Mouse (Mus musculus) heart, adult 9 months (tissue): Measurements from ENCODE around the gene Zbtb7a.

Experiments used
- DNase-seq, 2 experiments: peaks; one replicate each; pipeline ENCODE4 v3.0.0; 2022; ENCODE audit warnings: low spot score in 2 of 2

Zbtb7a gene

GRCm38 (mm10) chr10:81134966-81135681, at the start of gene Zbtb7a:
TSS of gene Zbtb7a (plus strand) at chr10:81135220.
- peak in 1 of 2 experiments; percentile 45 for DNase-seq

DNA sequence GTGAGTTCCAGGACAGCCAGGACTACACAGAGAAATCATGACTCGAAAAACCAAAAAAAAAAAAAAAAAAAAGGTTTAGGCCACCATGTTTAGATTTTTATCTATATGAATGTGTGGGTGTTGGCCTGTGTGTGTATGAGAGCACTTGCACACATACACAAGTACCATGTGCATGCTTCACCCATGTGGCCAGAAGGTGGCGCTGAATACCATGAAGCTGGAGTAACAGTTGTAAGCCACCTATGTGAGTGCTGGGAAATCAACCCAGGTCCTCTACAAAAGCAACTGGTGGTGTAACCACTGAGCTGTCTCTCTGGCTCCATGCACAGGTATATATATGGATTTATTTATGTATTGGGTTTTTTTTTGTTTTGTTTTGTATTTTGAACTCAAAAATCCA, 48.0 kb upstream of the Zbtb7a start:
- DNase-seq = no peak

DNA sequence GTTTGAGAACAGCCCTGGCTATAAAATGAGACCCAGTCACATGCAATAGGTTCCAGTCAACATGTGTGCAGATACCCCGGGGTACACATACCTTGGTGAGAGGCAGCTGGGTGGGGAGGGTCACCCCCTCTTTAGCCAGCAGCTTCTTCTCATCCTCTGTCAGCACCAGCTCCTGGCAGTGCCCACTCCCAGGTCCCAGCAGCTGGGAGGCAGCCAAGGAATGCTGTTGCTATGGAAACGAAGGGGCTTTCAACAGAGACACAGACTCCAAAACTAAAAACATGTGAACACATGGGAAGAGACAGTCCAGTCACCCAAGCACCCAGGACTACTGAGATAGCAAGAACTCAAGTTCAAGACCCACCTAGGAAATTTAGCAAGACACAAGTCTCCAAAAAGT, 45.8 kb upstream of the Zbtb7a start:
- DNase-seq = no peak

DNA sequence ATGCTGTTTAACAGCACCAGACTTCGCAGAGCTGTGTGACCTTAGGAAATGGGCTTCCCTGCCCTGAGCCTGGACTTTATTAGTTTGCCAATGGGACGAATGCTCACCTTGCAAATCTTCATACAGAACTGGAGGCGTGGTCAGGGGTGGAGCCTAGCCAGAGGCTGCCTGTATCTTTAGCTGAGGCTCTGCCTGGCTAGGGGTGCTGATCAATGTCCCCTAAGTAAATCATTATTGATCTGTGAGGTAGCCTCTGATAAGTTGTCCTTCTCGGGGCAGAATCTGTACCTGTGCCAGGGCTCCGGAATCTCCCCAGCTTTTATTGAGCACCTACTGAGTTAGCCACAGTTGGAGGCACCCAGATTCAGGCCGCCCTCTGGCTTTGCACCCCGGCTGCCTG, 44.4 kb upstream of the Zbtb7a start:
- DNase-seq = no peak

DNA sequence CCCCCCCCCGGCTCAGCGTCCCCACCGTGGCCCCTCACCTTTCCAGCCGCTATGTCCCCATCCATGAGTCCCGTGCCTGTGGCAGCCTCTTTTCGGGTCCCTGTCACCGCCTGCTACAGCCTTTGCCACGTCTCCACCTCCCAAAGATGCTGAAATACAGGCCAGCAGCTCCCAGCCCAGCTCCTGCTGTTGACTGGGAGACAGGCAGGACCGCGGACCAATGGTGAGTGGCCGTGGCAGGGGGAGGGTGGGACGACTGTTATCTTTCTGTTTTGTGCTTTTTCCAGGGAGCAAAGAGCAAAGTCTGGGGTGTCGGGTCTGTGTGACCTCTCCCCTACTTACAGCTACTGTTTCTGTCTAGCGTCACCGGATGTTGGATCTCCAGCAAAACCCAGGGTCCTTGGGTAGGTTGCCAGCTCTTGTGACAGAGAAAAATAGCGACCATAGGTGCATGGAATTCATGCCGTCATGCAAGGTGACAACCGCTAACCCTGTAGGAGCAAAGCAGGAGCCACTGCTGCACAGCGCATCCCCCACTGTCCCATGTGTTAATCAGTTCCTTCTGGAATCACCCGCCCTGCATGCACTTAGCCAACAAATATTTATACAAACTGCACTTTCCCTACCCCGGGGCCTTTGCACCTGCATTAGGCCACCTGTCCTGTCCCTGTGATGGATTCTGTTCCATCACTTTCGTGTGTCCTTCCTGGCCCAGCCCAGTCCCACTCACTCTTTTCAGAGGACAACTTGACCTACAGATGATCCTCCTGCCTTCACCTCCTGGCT, 42.4 kb upstream of the Zbtb7a start:
- peak; percentile 23 to 43 for DNase-seq

DNA sequence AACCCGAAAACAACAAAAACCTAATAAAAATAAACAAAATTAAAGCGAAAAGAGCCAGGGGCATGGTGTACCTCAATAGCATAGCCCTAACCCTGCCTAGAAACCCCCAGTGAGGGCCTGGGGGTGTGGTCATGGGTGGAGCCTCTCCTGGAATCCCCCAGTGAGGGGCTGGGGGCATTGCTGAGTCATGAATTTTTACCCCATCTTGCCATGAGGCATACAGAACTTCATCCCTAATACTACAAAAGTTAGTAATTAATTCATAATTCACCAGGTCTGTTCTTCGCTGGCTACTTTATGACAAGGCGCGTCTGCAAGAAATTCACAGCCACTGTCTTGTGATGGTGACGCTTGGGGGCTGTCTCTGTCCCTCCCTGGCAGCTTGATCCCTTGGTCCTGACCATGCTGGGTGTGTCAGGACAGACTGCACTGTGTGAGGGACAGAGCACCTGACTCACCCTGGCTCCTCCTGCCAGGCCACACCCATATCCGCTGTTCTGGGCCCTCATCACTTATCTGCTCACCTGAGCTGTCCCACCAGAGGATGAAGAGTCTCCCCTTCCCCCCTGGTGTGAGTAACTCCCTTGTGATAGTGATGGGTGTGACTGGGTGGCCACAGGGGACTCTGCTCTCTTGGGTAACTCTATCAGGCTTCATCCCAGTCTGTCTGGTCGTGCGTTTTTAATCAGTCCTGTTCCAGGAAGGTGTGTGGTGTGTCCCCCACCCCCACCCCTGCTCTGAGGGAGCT, 39.9 kb upstream of the Zbtb7a start:
- no peak for DNase-seq

- peak; percentile 96 to 97 for DNase-seq
Observed at GRCm38 (mm10) chr10:81105565-81106112, 29.4 kb upstream of the Zbtb7a start, which contains the start of gene Map2k2. TSS of gene Map2k2 (plus strand) at chr10:81105915.

DNA sequence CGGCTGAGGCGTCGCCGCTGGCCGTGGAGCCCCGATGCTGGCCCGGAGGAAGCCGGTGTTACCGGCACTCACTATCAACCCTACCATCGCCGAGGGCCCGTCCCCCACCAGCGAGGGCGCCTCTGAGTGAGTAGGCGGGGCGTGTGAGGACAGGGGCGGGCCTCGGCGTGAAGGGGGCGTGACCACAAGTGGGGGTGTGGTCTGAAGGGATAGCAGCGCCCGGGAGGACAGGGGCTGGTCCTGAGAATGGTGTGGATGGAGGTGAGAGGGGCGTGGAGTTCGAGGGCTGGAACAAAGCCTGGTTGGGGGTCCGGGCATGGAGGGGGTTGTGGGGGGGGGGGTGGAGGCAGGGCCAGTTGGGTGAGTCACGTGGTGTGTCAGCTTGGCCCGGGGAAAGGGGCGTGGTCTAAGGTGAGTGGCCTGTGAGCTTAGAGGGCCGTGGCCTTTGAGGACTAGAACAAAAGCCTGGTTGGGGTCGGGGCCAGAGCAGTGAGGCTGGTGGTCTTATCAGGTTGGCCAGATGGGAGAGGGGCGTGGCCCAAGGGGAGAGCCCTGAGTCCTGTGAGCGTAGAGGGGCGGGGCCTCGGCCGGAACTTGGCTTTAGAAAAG, 28.8 kb upstream of the Zbtb7a start:
- peak; percentile 80 to 81 for DNase-seq

DNA sequence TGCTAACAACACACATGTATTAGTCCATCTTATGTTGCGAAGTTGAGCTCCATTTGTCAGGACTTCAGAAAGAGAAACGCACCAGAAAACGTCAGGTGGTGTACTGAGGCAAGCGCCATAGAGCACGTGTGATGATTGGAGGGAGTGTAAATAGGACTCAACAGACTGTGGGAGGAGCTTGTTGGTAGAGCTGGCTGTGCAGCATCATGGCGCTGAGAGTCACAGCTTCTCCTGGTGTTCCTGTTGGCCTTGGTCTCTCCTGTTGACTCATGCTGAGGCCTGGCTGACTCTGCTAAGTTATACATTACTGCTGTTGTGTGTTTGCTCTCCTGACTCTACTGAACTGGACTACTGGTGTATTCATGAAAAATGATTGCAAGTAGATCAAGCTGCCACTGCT, 22.1 kb upstream of the Zbtb7a start:
- DNase-seq = no peak

GRCm38 (mm10) chr10:81119625-81120024, 15.4 kb upstream of the Zbtb7a start:
- DNase-seq = no peak

DNA sequence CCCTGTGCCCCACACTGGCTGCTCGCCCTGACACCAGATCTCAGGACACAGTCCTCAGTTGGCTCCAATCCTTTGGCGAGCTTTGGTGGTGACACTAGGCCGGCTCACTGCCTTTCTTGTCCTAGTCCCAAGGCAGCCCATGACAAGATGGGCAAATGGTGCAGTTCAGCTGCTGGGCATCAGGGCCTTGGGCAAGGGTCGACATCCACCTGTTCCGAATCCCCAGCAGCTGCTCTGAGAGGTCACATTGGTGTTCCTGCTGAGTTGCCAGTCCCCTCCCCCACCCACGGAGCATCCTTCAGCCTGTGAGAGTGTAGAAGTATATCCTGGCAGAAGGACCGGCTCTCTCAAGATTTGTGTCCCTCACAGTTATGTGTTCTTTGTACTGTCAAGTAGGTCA, 14.4 kb upstream of the Zbtb7a start:
- no peak for DNase-seq

GRCm38 (mm10) chr10:81122889-81123288, 12.1 kb upstream of the Zbtb7a start:
- no peak for DNase-seq

DNA sequence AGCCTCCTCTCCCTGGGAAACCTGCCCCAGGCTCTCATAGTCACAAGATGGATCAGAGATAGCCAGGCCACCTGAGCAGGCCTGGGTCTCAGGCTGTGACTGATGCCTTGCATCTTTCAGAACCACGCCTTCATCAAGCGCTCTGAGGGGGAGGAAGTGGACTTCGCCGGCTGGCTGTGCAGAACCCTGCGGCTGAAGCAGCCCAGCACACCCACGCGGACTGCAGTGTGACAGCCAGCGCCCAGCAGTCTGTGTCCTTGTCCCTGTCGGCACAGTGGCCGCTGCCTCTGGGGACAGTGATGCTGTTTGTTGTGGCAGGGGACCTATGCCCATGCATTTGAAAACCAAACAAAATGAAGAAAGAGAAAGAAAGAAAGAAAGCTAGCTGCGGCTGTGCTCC, 11.5 kb upstream of the Zbtb7a start:
- DNase-seq = no peak

DNA sequence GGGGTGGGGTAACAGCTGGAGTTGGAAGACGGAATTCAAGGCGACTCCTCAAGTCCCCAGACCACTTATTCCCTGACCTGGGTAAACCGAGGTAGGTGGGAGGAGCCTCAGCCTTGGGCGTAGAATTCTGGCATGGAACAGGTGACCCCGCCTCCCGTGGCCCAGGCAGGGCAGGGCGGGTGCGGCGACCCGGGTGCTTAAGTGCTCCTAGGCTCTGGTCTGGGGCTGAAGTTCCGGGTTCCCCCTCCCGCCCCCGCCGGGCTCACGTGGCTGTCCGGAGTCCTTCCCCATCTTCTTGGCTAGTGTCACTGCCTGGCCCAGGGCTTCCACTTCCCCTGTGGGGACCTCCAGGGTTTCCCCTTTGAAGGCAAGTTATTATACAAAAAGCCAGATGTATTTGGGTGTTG, 836 bp upstream of the Zbtb7a start:
- DNase-seq = peak; percentile 82 to 90

DNA sequence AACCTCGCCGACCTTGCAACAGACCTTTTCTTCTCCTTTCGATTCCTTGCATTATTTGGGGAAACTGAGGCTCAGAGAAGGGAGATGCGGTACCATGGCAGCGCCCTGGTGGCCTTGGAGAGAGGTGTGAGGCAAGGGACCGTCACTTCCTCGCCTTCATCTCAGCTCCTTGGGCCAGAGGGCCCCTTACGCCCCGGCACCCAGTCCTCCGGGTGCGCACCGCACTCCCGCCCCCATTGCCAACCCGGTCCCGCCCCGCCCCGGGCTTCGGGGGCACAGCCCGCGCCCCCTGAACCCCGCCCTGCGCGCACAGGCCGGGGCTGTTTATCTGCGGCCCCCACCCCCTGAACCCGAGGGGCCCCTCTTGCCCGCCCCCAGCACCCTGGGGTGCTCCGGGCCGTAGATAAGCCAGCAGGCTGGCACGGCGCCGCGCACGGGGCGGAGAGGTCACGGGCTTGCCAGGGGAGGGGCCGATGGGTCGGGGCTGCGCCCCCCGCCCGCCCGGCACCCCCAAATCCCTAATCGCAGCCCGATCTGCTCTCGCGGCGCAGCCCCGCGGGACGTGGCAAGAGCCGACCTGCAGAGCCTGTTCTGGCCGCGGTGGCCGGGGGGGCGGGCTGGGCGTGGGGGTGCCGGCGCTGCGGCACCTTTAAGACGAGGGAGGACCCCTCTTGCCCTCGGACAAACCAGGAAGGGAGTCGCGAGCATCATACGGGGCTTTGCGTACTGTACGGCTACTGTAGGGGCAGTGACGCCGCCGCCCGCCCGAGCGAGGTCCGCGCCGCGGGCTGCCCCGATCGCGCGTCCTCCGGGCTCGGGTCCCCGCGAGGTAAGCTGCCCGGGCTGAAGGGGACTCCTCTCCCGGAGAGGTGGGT, 1.0 kb downstream of the Zbtb7a start:
- peak; percentile 83 to 84 for DNase-seq

GRCm38 (mm10) chr10:81136706-81137231, 1.7 kb downstream of the Zbtb7a start:
- peak; percentile 79 to 81 for DNase-seq

- peak; percentile 99 for DNase-seq
Observed at GRCm38 (mm10) chr10:81137252-81138130, 2.5 kb downstream of the Zbtb7a start.

DNA sequence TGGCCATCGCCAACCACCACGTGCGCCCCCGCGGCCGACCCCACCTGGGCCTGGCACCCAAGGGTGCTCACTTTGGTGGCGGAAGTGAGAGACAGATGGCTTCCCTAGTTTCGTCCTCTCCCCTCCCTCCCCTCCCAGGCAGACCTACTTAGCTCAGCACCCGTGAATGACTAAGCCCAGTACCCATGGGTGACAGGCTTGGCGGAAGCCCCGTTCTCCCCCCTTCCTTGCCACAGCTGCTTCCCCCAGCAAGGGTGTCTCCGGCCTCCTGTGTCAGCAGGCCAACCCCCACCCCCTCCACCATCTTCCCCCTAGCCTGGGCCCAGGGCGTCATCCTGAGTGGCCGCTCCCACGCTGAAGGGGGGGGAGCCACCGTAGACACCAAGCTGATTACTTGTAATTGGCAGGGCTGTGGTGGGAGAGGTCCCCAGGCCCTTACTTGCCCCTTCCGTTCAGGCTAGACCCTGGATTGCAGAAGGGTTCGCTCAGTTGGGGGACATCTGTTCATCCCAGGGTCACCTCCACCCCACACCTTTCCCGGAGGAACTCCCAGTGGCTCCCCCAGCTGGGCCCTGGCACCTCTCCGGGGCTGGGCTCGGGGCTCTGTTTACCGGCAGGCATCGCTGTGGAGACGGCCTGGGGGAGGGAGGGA, 3.2 kb downstream of the Zbtb7a start:
- peak in 1 of 2 experiments; percentile 63 for DNase-seq
